Mouse (Mus musculus) liver, embryonic 14.5 days (tissue): ENCODE data around the gene Lrtm1. TPM values are rescaled to one million over a fixed set of nuclear protein-coding genes. Genes with fewer than 3 reads are reported as not detected.

ENCODE experiments used
- ATAC-seq: fragments of 200-750 bp; cut with Nextera tagmentation; 2 replicates; pipeline ENCODE4 v1.8.0; 2017; ENCODE audit warnings: moderate number of reproducible peaks, mild to moderate bottlenecking, moderate library complexity; ENCODE audit not compliant: insufficient read depth
- DNase-seq, 3 experiments: peaks; one replicate each; pipeline ENCODE4 v3.0.0-alpha.2; 2012 to 2013; ENCODE audit warnings: low read depth in 3 of 3, low spot score in 3 of 3
- H3K27ac ChIP-seq: fragments of 300-500 bp; sonication (generic); 2 replicates; pipeline ENCODE4 v1.5.1; 2014; ENCODE audit warnings: moderate library complexity, mild to moderate bottlenecking, control low read depth, inconsistent platforms
- H3K27me3 ChIP-seq: fragments of 300-500 bp; sonication (generic); 2 replicates; pipeline ENCODE4 v1.6.1; 2014; ENCODE audit warnings: mild to moderate bottlenecking, low read length, moderate library complexity; ENCODE audit not compliant: control insufficient read depth, insufficient read depth
- H3K36me3 ChIP-seq: fragments of 300-500 bp; sonication (generic); replicated peaks from 2 replicates; pipeline ENCODE4 v1.6.1; 2014; ENCODE audit warnings: low read depth; ENCODE audit not compliant: control insufficient read depth, insufficient read depth
- H3K4me1 ChIP-seq, 2 experiments: fragments of 200-500 bp in 1 of 2; fragments of 300-500 bp in 1 of 2; sonication (generic) in 1 of 2; replicated peaks; 2 replicates each; pipeline ENCODE4 v1.6.1; 2012 to 2014; ENCODE audit warnings: antibody characterized with exemption in 1 of 2, inconsistent platforms in 1 of 2, low read length in 1 of 2; ENCODE audit not compliant: control insufficient read depth in 2 of 2, insufficient read depth in 2 of 2
- H3K4me2 ChIP-seq: fragments of 300-500 bp; sonication (generic); 2 replicates; pipeline ENCODE4 v1.6.1; 2014; ENCODE audit warnings: low read depth, mild to moderate bottlenecking, control low read depth, moderate library complexity
- H3K4me3 ChIP-seq, 2 experiments: fragments of 200-500 bp in 1 of 2; fragments of 300-500 bp in 1 of 2; sonication (generic) in 1 of 2; 2 replicates each; pipeline ENCODE4 v1.5.1; 2012 to 2014; ENCODE audit warnings: low read depth in 2 of 2, low read length in 2 of 2, mild to moderate bottlenecking in 2 of 2, control low read depth in 1 of 2, inconsistent platforms in 1 of 2, moderate library complexity in 1 of 2; ENCODE audit not compliant: insufficient read depth in 1 of 2
- H3K9ac ChIP-seq: fragments of 300-500 bp; sonication (generic); replicated peaks from 2 replicates; pipeline ENCODE4 v1.6.1; 2014; ENCODE audit warnings: mild to moderate bottlenecking, control low read depth, moderate library complexity
- H3K9me3 ChIP-seq: fragments of 300-500 bp; sonication (generic); 2 replicates; pipeline ENCODE4 v1.6.1; 2016; ENCODE audit warnings: low read length, mixed read lengths; ENCODE audit not compliant: control insufficient read depth
- CTCF ChIP-seq: IDR thresholded peaks from 2 replicates; pipeline ENCODE4 v1.5.1; 2016; ENCODE audit warnings: antibody characterized with exemption, low read depth, control low read depth
- EP300 ChIP-seq: IDR thresholded peaks from 2 replicates; pipeline ENCODE4 v1.6.1; 2016; ENCODE audit warnings: antibody characterized with exemption, low read depth
- WGBS: fragments of 180-500 bp; shearing (Covaris S2); extraction: QIAGEN DNeasy Blood & Tissue Kit; methylation state at CpG from one replicate; pipeline ENCODE4 v1.1.7; 2014; ENCODE audit not compliant: insufficient replicate concordance; 5-methylcytosine and 5-hydroxymethylcytosine counted together
- polyA plus RNA-seq, 2 experiments: library from polyadenylated mRNA; depleted of rRNA in 1 of 2; stranded (reverse) in 1 of 2; unstranded in 1 of 2; fragments of >200 nt; fragmentation: Nextera tagmentation in 1 of 2; extraction: Ambion mirVana in 1 of 2; gene quantifications; 2 replicates each; pipeline versions ENCODE4 v1.2.1 to v1.2.3; 2012 to 2014

Lrtm1 gene
- polyA plus RNA-seq, 2 experiments: 0.01 TPM; not detected in 1

- Histone ChIP-seq H3K36me3 (no peaks in the 10 kb centered on the region), H3K9ac (no peak overlapping the region), H3K4me3 (no peak overlapping the region), H3K9me3 (no peaks in the 10 kb centered on the region), H3K27me3 (no peaks in the 10 kb centered on the region), H3K4me2 (no peak overlapping the region), H3K27ac (no peak overlapping the region), H3K4me1 (no peaks in the 10 kb centered on the region)
- TF ChIP-seq CTCF (no peak), EP300 (no peak)
- DNase-seq: no peak
- 67% methylated on average over 11 of the region's 11 CpGs for WGBS
- no peak for ATAC-seq
Observed at GRCm38 (mm10) chr14:29029896-29030420, 11.9 kb downstream of the Lrtm1 start.

GRCm38 (mm10) chr14:29030519-29030918 lies 12.5 kb downstream of the Lrtm1 start:
- no peaks in the 10 kb centered on the region for H3K27me3 ChIP-seq
- H3K27ac ChIP-seq: no peak overlapping the region
- H3K36me3 ChIP-seq: no peaks in the 10 kb centered on the region
- H3K4me2 ChIP-seq: no peak overlapping the region
- WGBS: 63% methylated on average over 9 of the region's 9 CpGs
- no peak overlapping the region for H3K9ac ChIP-seq
- no peak for TF ChIP-seq EP300
- ATAC-seq: no peak
- no peak for DNase-seq
- no peaks in the 10 kb centered on the region for H3K4me1 ChIP-seq
- no peaks in the 10 kb centered on the region for H3K9me3 ChIP-seq
- H3K4me3 ChIP-seq: no peak overlapping the region

- H3K9me3 ChIP-seq: no peaks in the 10 kb centered on the region
- no peak overlapping the region for H3K4me2 ChIP-seq
- H3K4me3 ChIP-seq: no peak overlapping the region
- no peak overlapping the region for H3K27ac ChIP-seq
- H3K9ac ChIP-seq: no peak overlapping the region
- H3K4me1 ChIP-seq: no peaks in the 10 kb centered on the region
- ATAC-seq (no peak), DNase-seq (no peak)
- H3K36me3 ChIP-seq: no peaks in the 10 kb centered on the region
- TF ChIP-seq CTCF (no peak), EP300 (no peak)
- WGBS: 55% methylated on average over 1 of the region's 1 CpGs
- H3K27me3 ChIP-seq: no peaks in the 10 kb centered on the region
Observed at GRCm38 (mm10) chr14:29031858-29032395, 13.9 kb downstream of the Lrtm1 start.

GRCm38 (mm10) chr14:29038246-29038645 lies 20.2 kb downstream of the Lrtm1 start:
- no peaks in the 10 kb centered on the region for H3K4me1 ChIP-seq
- no peaks in the 10 kb centered on the region for H3K9me3 ChIP-seq
- H3K27ac ChIP-seq: no peak overlapping the region
- H3K36me3 ChIP-seq: no peaks in the 10 kb centered on the region
- H3K4me3 ChIP-seq: no peak overlapping the region
- no peak for DNase-seq
- H3K4me2 ChIP-seq: no peak overlapping the region
- ATAC-seq: no peak
- H3K27me3 ChIP-seq: no peaks in the 10 kb centered on the region
- WGBS: 63% methylated on average over 5 of the region's 5 CpGs
- no peak overlapping the region for H3K9ac ChIP-seq
- no peak for TF ChIP-seq EP300
- TF ChIP-seq CTCF: no peak

- DNase-seq: no peak
- Histone ChIP-seq H3K4me2 (no peak overlapping the region), H3K36me3 (no peaks in the 10 kb centered on the region), H3K9ac (no peak overlapping the region), H3K4me1 (no peaks in the 10 kb centered on the region), H3K9me3 (no peaks in the 10 kb centered on the region), H3K27me3 (no peaks in the 10 kb centered on the region), H3K4me3 (no peak overlapping the region), H3K27ac (no peak overlapping the region)
- TF ChIP-seq CTCF (no peak), EP300 (no peak)
- WGBS: 62% methylated on average over 9 of the region's 9 CpGs
- ATAC-seq: no peak
Observed at GRCm38 (mm10) chr14:29040606-29041364, 22.8 kb downstream of the Lrtm1 start.
